Mouse (Mus musculus) brain, embryonic 14.5 days (tissue): Measurements from ENCODE around the gene Rad51b.

Experiments used
- CTCF ChIP-seq: fragments of 200-500 bp; IDR thresholded peaks from 2 replicates; pipeline ENCODE4 v1.5.1; 2012; ENCODE audit warnings: inconsistent platforms, mild to moderate bottlenecking, moderate library complexity, borderline replicate concordance; ENCODE audit not compliant: insufficient read depth, insufficient read length; ENCODE audit errors: extremely low read depth
- POLR2A ChIP-seq: fragments of 200-500 bp; IDR thresholded peaks from 2 replicates; pipeline ENCODE4 v1.6.1; 2012; ENCODE audit warnings: mild to moderate bottlenecking, inconsistent platforms, borderline replicate concordance; ENCODE audit not compliant: poor library complexity, insufficient read depth, insufficient read length, severe bottlenecking; ENCODE audit errors: extremely low read depth

DNA sequence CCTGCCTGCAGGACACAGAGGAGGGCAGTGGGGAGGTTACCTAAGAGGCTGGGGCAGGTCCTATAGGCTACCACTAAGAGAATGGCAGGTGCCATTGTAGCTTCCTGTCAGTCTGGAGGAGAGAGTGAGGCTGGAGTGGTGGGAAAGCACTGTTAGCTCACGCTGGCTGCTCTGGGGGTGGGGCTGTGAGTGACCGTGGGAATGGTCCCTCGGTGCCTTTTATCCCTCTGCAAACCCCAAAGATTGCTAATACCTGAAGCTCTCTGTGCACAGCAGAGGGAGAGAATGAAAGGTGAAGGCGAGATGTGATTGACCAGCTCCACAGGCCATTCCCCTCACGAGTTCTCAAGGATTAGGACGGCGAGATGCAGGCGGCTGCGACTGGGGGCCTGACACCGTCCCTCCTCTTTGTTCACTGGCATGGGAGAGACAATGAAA, 510.3 kb downstream of the Rad51b start:
- no peak for TF ChIP-seq CTCF
- TF ChIP-seq POLR2A: no peak
